Mouse (Mus musculus) limb, embryonic 10.5 days (tissue): ENCODE data around the gene Pecam1. TPM values are rescaled to one million over a fixed set of nuclear protein-coding genes. Genes with fewer than 3 reads are reported as not detected.
"Not testable (repeated sequence)": the region's sequence is repeated elsewhere in the genome, so short reads cannot be mapped to it uniquely, and the experiment has no call there.

ENCODE experiments used
- DNase-seq: peaks from one replicate; pipeline ENCODE4 v3.0.0-alpha.2; 2017; ENCODE audit warnings: low spot score
- H3K27ac ChIP-seq: fragments of 300-500 bp; sonication (generic); 2 replicates; pipeline ENCODE4 v1.5.1; 2016; ENCODE audit warnings: mild to moderate bottlenecking
- H3K27me3 ChIP-seq: fragments of 300-500 bp; sonication (generic); 2 replicates; pipeline ENCODE4 v1.6.1; 2016; ENCODE audit warnings: low read depth, mild to moderate bottlenecking; ENCODE audit not compliant: poor library complexity, severe bottlenecking
- H3K36me3 ChIP-seq: fragments of 300-500 bp; sonication (generic); 2 replicates; pipeline ENCODE4 v1.6.1; 2016; ENCODE audit warnings: mild to moderate bottlenecking, moderate library complexity
- H3K4me1 ChIP-seq: fragments of 300-500 bp; sonication (generic); 2 replicates; pipeline ENCODE4 v1.6.1; 2016
- H3K4me3 ChIP-seq: fragments of 300-500 bp; sonication (generic); 2 replicates; pipeline ENCODE4 v1.5.1; 2016; ENCODE audit warnings: mild to moderate bottlenecking, moderate library complexity
- H3K9me3 ChIP-seq: fragments of 300-500 bp; sonication (generic); replicated peaks from 2 replicates; pipeline ENCODE4 v1.6.1; 2016; ENCODE audit warnings: mild to moderate bottlenecking
- WGBS: fragments of 180-500 bp; shearing (Covaris S2); methylation state at CpG from one replicate; pipeline ENCODE4 v1.1.7; 2016; 5-methylcytosine and 5-hydroxymethylcytosine counted together
- polyA plus RNA-seq: library from polyadenylated mRNA; unstranded; fragments of >200 nt; fragmentation: Nextera tagmentation; extraction: Ambion mirVana; gene quantifications from 2 replicates; pipeline ENCODE4 v1.2.1, GENCODE M21; 2016

Pecam1 gene
- polyA plus RNA-seq, 1 experiment from 2014 or later = 28.8 TPM

DNA sequence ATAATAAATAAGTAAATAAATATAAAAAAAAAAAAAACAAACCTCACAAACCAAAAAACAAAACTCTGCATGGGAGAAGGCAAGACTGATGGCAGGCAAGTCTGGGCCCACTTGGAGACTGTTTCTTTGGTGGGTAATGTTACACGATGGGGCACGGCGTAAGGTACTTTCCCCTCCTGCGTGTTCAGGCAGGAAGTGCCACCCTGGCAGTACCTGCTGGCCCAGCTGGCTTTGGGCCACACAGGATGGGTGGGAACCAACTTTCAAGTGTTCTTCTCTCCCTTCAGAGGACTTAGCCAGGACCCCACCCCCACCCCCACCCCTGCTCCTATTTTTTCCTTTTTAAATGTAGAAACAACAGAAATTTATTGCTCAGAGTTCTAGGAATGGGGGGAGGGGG is 85.1 kb downstream of the Pecam1 start:
- Histone ChIP-seq H3K4me1 (peaks cover 27% of the 10 kb centered on the region), H3K27me3 (no peaks in the 10 kb centered on the region), H3K36me3 (no peaks in the 10 kb centered on the region), H3K9me3 (no peaks in the 10 kb centered on the region), H3K4me3 (no peak overlapping the region), H3K27ac (no peak overlapping the region)
- DNase-seq = no peak
- WGBS = 95% methylated on average over 4 of the region's 4 CpGs

GRCm38 (mm10) chr11:106664691-106665090 is 85.7 kb downstream of the Pecam1 start:
- H3K4me3 ChIP-seq = no peak overlapping the region
- no peaks in the 10 kb centered on the region for H3K36me3 ChIP-seq
- no peak for DNase-seq
- H3K27me3 ChIP-seq = no peaks in the 10 kb centered on the region
- 87% methylated on average over 8 of the region's 8 CpGs for WGBS
- no peaks in the 10 kb centered on the region for H3K9me3 ChIP-seq
- H3K4me1 ChIP-seq = peaks cover 30% of the 10 kb centered on the region
- H3K27ac ChIP-seq = peak overlapping the region; percentile 56; the same call in 1 of the 2 replicates

- Histone ChIP-seq H3K9me3 (no peaks in the 10 kb centered on the region), H3K36me3 (no peaks in the 10 kb centered on the region), H3K4me1 (peaks cover 36% of the 10 kb centered on the region), H3K27ac (peak overlapping the region; percentile 70), H3K4me3 (no peak overlapping the region), H3K27me3 (no peaks in the 10 kb centered on the region)
- WGBS = 77% methylated on average over 6 of the region's 6 CpGs
- DNase-seq = no peak
These were observed 86.6 kb downstream of the Pecam1 start for GRCm38 (mm10) chr11:106663838-106664237.

GRCm38 (mm10) chr11:106662634-106663407 is 87.6 kb downstream of the Pecam1 start:
- 88% methylated on average over 10 of the region's 11 CpGs for WGBS
- Histone ChIP-seq H3K27me3 (no peaks in the 10 kb centered on the region), H3K27ac (no peak overlapping the region), H3K36me3 (no peaks in the 10 kb centered on the region), H3K4me3 (no peak overlapping the region), H3K4me1 (peaks cover 46% of the 10 kb centered on the region), H3K9me3 (no peaks in the 10 kb centered on the region)
- no peak for DNase-seq

DNA sequence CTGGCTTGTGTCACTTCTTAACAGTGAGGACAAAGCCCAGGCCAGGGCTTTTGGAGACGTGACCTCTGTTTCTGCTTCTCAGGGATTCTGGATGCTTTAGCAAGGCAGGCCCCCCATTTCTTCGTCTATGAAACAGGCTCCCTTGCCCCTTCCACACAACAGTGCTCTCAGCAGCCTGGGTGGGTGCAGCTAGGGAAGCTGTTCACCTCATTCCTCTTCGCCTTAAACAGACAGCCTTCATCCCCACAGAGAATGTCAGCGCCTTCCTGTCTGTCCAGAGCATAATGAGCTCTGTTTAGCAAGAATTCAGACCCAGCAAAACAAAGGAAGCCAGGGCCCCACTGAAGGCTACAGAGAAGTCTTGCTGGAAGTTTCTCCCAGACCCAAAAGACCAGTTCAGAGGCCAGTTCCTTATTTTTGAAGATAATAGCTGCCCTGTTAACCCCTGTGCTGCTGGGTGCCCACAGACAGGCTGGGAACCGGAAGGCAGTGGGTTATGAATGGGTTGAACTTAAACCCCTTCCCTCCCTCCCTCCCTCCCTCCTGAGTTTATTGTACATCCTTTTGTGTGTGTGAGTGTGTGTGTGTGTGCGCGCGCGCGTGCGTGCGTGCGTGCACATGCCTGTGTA is 89.9 kb downstream of the Pecam1 start:
- WGBS = 80% methylated on average over 13 of the region's 13 CpGs
- Histone ChIP-seq H3K27me3 (no peaks in the 10 kb centered on the region), H3K36me3 (no peaks in the 10 kb centered on the region), H3K4me1 (peaks cover 52% of the 10 kb centered on the region), H3K27ac (peak overlapping the region; percentile 81), H3K9me3 (no peaks in the 10 kb centered on the region), H3K4me3 (no peak overlapping the region)
- DNase-seq = no peak

GRCm38 (mm10) chr11:106659598-106660295 is 90.7 kb downstream of the Pecam1 start:
- no peaks in the 10 kb centered on the region for H3K36me3 ChIP-seq
- 68% methylated on average over 15 of the region's 15 CpGs for WGBS
- H3K27me3 ChIP-seq = no peaks in the 10 kb centered on the region
- no peak overlapping the region for H3K4me3 ChIP-seq
- DNase-seq = no peak
- H3K27ac ChIP-seq = peak overlapping the region; percentile 81
- H3K9me3 ChIP-seq = no peaks in the 10 kb centered on the region
- H3K4me1 ChIP-seq = peaks cover 52% of the 10 kb centered on the region

GRCm38 (mm10) chr11:106658051-106658880 is 92.2 kb downstream of the Pecam1 start:
- 0 out of 2 replicates have a peak overlapping the region, but pooled peaks have one; percentile 18 for H3K4me3 ChIP-seq
- 24% methylated on average over 14 of the region's 14 CpGs for WGBS
- no peaks in the 10 kb centered on the region for H3K27me3 ChIP-seq
- peaks cover 38% of the 10 kb centered on the region for H3K4me1 ChIP-seq
- H3K36me3 ChIP-seq = no peaks in the 10 kb centered on the region
- no peaks in the 10 kb centered on the region for H3K9me3 ChIP-seq
- peak; percentile 54 for DNase-seq
- peak overlapping the region; percentile 84 for H3K27ac ChIP-seq

DNA sequence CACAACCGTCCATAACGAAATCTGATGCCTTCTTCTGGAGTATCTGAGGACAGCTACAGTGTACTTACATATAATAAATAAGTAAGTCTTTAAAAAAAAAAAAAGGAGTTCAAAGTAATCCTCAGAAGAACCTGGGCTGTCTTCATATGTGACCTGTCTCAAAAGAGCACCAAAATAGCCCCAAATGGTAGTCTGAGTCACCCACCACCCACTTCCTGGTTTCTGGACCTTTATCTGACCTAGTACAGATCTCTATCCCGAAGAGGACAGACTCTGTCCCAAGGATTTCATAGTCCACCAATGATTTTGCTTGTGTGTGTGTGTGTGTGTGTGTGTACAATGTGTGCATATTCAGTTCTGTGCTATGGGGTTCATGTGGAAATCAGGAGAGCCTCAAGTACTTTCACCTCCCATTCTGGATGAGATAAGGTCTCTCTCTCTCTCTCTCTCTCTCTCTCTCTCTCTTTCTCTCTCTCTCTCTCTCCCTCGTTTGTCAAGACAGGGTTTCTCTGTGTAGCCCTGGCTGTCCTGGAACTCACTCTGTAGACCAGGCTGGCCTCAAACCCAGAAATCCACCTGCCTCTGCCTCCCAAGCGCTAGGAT is 93.4 kb downstream of the Pecam1 start:
- H3K36me3 ChIP-seq, H3K9me3 ChIP-seq, H3K4me3 ChIP-seq, H3K27me3 ChIP-seq, DNase-seq: not testable (repeated sequence)
- WGBS = 90% methylated on average over 5 of the region's 5 CpGs
- Histone ChIP-seq H3K4me1 (peaks cover 38% of the 10 kb centered on the region), H3K27ac (peak overlapping the region; percentile 84; the same call in 1 of the 2 replicates)

GRCm38 (mm10) chr11:106648347-106648746 is 102.1 kb downstream of the Pecam1 start:
- Histone ChIP-seq H3K4me3 (no peak overlapping the region), H3K27me3 (no peaks in the 10 kb centered on the region), H3K36me3 (no peaks in the 10 kb centered on the region), H3K27ac (no peak overlapping the region), H3K9me3 (no peaks in the 10 kb centered on the region), H3K4me1 (no peaks in the 10 kb centered on the region)
- 28% methylated on average over 13 of the region's 13 CpGs for WGBS
- DNase-seq = peak; percentile 80

- H3K4me3 ChIP-seq = no peak overlapping the region
- DNase-seq = no peak
- WGBS = 80% methylated on average over 8 of the region's 8 CpGs
- H3K27ac ChIP-seq = no peak overlapping the region
- no peaks in the 10 kb centered on the region for H3K9me3 ChIP-seq
- H3K4me1 ChIP-seq = peaks cover 24% of the 10 kb centered on the region
- H3K36me3 ChIP-seq = no peaks in the 10 kb centered on the region
- 0 out of 2 replicates have a peak, but pooled peaks cover 8% of the 10 kb centered on the region for H3K27me3 ChIP-seq
These were observed 107.3 kb downstream of the Pecam1 start for GRCm38 (mm10) chr11:106642966-106643637.

GRCm38 (mm10) chr11:106641580-106641979 is 108.8 kb downstream of the Pecam1 start:
- Histone ChIP-seq H3K4me3 (no peak overlapping the region), H3K4me1 (peaks cover 28% of the 10 kb centered on the region), H3K36me3 (no peaks in the 10 kb centered on the region), H3K27me3 (0 out of 2 replicates have a peak, but pooled peaks cover 8% of the 10 kb centered on the region), H3K9me3 (no peaks in the 10 kb centered on the region), H3K27ac (no peak overlapping the region)
- WGBS = 89% methylated on average over 1 of the region's 1 CpGs
- no peak for DNase-seq
